Mouse (Mus musculus): ENCODE measurements around the gene Kcnk3.

Gene Kcnk3

DNA sequence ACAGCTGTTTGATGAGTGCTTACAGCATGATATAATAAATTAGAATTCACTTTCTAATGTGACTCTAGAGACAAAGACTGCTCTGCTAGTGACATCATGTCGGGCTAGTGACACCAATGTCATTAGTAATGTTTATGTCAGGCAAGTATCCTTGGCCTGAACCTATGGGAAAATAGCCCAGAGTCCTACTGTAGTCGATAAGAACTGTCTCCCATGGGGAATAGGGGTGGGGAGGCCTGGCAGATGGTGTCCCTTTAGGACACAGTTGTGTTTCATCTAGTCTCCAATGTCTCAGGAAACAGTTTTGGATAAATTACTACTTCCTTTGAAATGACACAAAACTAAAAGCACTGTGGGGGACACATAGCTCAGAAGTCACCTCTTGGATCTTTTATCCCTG, 58.1 kb downstream of the Kcnk3 start:
- DNase-seq, result peak; percentile 34

DNA sequence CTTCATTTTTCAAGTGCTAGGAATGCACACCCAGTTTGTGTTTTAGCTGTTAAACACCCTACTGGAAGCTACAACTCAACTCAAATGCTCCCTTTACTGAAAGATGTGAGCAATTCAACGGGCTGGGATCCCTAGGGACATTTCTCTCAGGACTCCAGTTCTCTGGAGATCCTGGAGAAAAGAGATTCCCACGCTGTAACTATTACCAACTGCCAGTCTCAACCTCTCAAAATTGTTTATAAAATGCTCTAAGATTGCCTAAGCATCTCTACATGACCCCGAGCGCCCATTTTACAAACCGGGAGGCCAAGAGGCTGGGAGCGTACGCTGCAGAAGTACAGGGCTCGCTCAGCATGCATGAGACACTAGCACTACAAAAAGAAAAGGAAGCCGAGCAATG, 59.4 kb downstream of the Kcnk3 start:
- no peak for DNase-seq

DNA sequence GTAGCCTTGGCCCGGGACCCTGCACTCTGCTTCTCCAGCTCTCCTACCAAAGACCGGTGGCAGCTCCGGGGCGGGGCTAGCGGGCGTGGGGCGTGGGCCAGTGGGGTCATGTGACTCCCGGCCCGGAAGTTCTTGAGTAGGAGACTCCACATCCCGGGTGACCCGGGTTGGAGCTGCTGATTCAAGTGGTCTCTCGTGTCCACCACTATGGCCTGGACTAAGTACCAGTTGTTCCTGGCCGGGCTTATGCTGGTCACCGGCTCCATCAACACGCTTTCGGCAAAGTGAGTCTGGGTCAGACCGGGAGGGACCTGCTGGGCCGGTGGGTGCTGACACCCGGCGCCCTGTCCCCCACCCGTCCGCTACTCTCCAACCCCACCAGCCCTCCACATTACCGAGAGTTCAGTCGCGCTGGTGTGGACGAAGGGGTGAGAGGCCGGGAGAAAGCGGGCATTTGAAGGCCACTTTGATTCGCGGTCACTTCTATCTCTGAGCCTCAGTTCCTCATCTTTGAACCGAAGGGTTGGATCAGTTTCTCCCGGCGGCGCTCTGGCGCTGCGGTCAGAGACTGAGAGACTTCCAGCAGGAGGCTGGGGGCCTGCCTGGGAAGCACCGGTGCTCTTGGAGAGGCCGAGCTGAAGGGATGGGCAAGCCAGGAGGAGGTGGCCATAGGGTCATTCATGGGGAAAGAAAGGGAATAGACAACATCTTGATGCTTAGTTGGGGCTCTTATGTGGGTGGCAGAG, 60.0 kb downstream of the Kcnk3 start, which contains the start of gene Slc35f6:
Gene Slc35f6 (plus strand): TSS at position 119 of the 746 bp plus-strand sequence.
- peak; percentile 97 for DNase-seq

DNA sequence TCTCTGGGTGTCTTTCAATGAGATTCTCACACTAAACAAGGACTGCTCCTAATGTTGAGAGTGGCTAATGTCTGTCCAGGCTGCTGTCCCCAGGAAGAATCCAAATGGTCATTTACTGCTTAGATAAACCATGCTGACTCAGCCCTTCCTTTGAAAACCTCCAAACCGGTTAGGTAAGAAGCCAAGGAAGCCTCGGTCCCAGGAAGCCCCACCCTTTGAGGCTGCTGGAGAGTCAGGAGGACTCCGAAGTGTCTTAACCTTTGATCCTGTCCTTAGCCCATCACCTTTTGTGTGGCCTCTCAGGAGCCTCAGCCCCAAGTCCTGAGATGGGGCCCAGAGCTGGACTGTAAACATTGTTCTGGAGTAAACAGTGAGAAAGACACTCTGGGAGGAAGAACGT, 61.6 kb downstream of the Kcnk3 start:
- peak; percentile 24 for DNase-seq

DNA sequence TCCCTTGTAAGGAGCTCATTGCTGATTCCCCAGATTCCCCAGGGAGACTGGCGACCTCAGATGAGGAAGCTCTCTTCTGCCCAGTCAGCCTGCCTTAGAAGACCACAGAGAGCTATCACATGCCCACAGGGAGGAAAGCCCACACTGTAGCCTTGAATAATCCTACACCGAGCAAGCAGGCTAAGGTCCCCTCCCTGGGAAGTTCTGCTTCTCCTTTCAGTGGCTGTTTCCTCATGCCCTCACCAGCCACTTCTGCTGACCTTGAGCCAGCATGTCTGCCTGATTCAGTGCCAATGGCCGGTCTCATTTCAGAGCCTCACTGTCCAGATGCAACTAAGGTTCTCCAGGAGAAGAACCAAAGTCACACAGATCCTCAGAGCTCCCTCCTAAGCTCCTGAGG, 62.8 kb downstream of the Kcnk3 start:
- DNase-seq, result peak; percentile 58

DNA sequence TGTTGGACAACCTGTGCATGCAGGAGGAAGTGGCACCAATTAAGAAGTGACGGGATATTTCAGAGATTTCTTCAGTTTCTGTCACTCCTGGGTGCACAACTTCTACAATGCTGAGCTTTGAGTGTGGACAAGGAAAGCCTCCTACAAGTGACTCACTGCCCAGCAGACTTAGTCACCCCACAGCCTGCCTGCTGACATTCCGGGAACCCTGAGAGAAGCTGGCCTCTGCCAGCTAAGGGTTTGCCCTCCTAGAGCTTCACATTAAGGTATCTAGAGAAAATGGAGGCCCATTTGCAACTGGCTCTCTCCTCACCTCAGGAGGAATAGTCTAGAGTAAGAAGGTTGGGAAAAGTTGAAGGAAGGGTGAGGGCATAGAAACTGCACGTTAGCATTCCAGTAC, 63.6 kb downstream of the Kcnk3 start:
- peak; percentile 28 for DNase-seq

DNA sequence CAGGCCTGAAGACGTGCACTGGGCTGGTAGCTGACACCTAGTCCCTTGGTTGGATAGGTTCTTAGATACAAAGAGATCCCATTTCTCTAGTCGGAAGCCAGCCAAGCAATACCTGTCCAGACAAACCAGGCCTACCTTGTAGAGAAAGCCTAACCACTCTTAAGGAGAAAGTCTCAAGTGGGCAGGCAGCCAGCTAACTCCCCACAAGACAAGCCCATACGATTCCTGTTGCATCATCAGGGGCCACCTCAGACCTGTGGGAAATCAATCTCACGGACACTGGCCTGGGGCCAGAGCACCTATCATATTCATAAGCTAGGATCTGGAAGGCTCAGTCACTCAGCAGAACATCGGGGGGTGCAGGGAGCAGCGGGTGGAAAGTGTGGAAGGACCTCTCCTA, 65.3 kb downstream of the Kcnk3 start:
- peak; percentile 38 for DNase-seq

DNA sequence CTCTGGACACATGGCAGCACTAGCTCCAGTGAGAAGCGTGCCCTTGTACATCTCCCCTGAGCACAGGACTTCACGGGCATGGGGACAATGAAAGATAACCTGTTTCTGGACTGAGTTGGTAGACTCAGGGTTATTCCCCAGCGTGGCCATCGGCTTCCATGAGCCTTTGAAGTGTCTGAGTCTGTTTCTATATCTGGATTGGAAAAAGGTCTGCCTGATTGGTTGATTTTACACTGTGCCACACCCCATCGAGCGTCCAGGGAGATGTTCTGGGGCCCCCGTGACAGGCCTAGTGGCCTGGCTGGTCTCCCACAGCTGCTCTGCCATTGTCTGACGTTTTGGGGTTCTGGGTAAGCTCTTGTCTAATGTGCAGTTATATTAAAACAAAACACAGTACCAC, 67.1 kb downstream of the Kcnk3 start:
- DNase-seq, result no peak

DNA sequence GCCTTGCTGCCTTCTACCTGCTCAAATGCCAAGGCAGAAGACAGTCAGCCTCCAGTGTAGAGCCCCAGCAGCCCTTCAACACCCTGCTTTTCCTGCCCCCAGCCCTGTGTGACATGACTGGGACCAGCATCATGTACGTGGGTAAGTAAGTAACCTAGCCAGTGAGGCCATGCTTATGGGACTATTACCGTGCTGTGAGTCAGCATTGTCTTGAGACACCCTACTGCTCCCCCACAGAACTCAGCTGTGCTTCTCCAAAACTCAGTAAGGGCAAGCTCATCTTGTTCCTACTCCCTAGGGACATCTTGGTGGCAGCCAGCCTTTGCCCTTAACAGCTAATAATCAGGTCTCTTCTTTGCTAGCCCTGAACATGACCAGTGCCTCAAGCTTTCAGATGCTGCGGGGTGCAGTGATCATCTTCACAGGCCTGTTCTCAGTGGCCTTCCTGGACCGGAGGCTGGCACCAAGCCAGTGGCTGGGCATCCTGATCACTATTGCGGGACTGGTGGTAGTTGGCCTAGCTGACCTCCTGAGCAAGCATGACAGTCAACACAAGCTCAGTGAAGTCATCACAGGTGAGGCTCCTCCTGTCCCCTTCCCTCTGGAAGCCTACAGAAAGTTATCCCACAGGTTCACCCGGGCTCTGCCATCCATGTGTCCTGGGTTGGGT, 67.7 kb downstream of the Kcnk3 start:
- DNase-seq, result no peak

DNA sequence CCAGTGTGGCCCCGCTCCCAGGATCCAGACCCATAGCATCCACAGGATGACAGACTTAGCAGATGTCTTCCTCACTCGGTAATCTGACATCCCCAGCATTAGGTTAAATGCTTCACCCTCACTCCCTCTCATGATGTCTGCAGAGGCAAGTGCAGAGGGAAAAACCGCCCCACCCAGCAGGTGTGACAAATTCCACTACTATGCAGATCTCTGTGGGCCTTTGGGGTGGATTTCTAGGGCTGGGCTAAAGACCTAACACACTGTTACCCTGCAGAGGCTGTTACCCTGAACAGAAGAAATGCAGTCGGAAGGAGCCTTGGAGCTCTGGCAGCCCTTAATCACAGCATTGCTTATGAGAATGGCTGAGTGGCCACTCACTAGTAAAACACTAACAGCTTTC, 71.1 kb downstream of the Kcnk3 start:
- DNase-seq, result no peak

DNA sequence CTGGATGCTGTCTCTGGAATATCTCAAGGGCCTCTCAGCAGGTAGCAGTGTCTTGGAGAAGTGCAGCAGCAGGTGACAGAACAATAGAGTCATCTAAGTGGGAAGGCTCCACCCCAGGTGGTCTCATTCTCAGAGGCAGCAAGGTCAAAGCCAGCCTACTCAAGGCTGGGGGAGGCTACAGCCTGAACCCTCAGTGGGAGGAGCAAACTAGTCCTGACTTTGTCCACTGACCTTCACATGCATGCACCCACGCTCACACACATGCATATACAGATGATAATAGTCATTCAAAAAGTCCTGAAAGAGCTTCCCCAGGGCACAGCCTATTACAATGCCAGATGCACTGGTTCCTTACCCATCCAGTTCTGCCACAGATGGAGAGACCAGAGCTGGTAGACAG, 72.3 kb downstream of the Kcnk3 start:
- no peak for DNase-seq

DNA sequence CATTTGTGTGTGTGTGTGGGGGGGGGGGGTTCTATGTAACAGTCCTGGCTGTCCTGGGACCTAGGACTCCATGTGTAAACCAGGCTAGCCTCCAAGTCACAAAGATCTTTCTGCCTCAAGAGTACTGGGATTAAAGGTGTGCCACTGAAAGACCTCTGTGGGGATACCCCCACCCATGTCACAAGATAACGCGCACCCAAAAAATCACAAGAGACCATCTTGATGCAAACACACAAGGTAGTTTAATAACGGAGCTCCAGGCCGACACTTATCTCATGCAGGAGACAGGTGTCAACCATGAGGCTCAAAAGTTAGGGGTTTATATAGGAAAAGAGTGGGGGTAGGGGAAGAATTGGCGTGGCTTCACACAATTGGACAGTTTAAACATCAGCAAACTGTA, 72.8 kb downstream of the Kcnk3 start:
- DNase-seq, result no peak

DNA sequence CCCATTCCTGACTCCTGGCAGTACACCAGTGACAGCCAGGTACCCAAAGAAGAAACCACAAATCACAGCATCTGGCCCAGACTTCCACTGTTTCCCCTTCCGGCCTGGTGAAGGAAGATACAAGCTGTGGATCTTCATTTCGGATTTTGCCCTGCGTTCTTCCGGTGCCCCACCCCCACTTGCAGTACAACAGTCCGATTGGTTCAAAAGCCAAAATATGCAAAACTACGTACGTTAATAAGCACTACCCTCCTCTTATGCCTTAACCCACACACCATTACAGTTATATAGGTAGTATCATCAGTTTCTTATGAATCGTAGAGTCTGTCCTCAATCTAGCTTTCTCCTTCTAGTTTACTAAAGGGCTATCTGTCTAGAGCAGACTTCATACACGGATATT, 77.4 kb downstream of the Kcnk3 start:
- no peak for DNase-seq

DNA sequence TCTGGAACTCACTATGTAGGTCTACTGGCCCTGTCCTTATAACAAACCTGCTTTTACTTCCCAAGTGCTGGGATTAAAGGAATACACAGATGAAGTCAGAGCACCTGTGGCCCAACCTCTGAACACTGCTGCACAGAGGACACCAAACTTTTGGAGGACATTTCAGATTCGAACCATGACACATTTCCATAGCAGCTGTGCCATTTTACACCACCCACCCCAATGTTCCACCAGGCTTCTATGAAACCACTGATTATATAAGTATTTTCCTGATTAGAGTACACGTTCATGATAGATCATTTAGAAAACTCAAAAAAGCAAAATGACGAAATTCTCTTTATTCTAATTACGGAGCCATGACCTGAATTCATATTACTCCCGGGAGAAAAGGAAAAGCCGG, 78.0 kb downstream of the Kcnk3 start:
- no peak for DNase-seq

DNA sequence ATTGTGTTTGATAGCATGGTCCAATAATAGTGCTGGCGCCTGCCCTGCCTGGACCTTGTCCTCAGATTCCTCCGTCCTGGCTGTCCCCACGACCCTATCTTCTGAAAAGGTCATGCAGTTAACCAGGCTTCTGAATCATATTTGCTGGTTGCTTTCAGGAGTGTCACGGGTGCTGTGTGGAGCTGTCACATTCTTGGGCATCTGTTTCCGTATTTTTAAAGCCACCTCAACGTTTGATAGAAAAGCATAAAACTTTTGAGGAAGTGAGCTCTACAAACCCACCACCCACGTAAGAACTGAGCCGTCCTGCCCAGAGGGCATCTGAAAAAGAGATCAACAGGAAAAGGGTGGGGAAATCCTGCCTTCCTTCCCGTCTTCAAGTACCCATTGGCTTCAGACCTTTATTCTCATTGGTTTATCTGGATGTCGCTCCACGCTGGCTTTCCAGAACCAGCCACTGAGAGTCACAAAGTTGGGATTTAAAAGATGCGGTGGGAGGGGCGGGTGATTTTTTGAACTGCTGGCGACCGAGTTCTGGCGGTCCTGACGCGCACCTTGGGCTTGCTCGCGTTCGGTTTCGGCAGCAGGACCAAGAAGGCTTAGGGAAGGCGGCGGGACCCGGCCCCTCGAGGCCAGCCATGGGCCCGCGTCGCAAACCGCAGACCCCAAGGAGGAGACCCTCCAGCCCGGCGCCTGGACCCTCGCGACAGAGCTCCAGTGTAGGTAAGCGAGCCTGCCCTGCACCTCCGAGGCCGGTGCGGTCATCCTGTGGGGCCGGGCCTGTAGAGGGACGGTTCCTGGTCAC, 78.6 kb downstream of the Kcnk3 start, which contains the start of gene Cenpa:
Gene Cenpa (plus strand): TSS at position 387 of the 805 bp plus-strand sequence.
- DNase-seq, result peak; percentile 99

DNA sequence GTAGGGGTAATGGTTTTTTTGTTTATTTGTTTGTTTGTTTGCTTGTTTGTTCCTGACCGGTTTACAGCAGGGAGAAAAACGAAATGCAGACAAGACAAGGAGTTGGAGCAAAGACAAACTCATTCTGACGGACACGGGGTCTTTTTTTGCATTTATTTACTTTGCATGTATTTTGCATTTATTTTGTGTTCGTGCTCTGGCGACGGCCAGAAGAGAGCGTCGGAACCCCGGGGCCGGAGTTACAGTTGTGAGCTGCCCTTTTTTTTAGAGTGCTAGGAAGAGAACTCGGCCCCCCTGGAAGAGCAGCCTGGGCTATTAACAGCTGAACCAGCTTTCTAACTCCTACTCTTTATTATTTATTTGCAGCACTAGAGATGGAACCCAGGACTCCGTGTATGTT, 79.2 kb downstream of the Kcnk3 start:
- DNase-seq, result no peak

DNA sequence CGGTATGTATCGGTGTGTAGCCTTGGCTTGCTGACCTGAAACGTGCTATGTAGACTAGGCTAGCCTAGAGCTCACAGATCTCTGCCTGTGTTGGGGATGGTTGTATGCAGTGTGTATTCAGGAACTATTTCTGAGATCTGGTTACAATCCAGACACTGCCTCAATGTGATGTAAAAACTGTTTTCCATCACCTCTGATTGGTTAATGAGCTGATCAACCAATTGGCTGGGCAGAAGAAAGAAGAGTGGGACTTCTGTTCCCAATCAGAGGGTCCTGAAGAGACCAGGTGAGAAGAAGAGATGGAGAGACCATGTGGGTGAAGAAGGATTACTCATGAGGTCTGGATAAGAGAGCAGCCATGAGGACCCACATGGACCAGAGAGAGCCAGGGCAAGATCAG, 79.7 kb downstream of the Kcnk3 start:
- no peak for DNase-seq

DNA sequence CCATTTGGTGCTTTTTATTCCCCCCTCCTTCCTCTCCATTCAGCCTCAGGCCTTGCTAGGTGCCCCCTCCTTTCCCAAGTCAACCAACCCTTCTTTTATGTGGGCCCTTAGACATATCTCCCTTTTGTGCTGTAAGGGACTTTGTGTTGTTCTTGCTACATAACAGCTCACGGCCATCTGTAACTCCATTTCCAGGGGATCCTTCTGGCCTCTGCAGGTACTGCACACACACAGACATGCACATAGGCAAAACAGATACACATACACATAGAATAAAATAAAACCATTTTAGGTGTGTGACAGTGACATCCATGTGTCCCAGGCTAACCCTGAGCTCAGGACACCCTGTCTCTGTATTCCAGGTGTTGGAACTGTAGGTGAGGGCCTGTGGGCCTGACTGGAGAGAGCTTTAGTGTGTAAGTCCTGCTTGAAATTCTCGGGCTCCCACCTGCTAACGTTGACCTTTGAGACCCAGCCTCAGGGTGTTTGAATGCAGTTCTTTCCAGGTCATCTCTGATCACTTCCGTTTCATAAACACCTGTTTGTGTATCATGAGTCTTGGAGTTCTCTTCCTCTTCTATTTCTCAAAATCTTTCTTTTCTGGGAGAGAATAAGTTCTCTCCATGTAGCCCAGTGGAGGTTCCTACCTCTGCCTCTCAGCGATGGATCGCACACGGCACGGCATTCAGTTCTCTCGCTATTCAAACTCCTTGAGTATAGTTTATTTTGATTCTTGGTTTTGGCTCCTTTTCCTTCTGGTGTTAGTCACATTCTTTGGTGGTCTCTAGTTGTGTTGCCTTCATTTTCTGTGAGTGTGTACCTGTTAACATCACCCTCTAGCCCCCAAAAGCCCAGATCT, 80.9 kb downstream of the Kcnk3 start:
- no peak for DNase-seq

DNA sequence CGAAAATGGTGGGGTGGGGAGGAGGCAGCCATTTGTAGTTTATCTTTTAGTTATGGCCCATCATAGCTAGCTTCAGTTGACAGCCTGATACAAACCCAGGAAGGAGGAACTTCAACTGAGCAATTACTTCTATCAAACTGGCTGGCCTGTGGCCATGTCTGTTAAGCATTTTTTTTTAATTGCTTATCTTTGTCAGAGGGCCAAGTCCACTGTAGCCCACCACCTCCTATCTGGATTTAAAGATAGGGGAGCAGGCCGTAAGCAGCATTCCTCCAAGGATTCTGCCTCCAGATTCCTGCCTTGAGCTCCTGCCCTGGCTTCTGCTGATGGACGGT, 81.5 kb downstream of the Kcnk3 start:
- DNase-seq, result no peak

DNA sequence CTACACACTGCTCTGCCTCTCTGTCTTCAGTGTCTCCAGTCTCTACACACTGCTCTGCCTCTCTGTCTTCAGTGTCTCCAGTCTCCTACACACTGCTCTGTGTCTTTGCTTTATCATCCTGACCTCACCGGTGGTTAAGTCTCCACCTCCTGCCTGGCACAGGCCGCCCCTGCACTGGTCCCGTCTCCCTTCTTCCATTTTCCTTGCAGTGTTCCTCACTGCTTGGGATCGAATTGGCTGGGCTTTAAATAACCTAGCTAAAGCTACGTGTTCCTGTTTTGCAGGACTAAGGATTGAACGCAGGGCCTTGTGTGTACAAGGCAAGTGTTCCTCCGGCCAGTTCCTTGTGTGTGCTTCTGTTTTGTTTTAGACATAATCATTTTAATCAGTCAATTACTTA, 82.1 kb downstream of the Kcnk3 start:
- no peak for DNase-seq

DNA sequence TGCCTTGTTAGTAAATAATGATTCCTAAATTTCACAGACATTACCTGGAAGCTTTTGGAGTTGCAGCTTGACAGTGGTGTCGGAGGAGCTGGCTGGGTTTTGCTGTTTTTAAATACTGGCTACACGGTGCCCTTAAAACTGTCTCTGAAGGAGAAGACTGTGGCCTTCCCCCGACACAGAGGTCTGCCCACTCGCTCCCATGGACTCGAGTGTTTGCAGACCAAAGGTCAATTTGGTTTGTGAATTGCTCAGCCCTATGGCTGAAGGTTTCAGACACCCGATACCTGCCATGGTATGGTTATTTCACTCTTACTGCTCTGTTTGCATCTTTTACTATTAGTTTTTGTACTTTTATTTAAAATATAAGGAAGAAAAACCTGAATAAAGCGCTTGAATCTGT, 86.0 kb downstream of the Kcnk3 start:
- no peak for DNase-seq

Data from lung, postnatal 36 days (tissue).